Mouse (Mus musculus) E14TG2a.4 (cell line): ENCODE results near the gene Rnf215.

Experiments used
- CTCF ChIP-seq: conservative IDR thresholded peaks from 2 replicates; pipeline ENCODE4 v1.5.1; 2014; ENCODE audit warnings: low read length
- NANOG ChIP-seq: IDR thresholded peaks from 2 replicates; pipeline ENCODE4 v1.6.1; 2014; ENCODE audit warnings: borderline replicate concordance, low read length, mixed read lengths
- POU5F1 ChIP-seq: IDR thresholded peaks from 2 replicates; pipeline ENCODE4 v1.6.1; 2014; ENCODE audit warnings: low read length, borderline replicate concordance

DNA sequence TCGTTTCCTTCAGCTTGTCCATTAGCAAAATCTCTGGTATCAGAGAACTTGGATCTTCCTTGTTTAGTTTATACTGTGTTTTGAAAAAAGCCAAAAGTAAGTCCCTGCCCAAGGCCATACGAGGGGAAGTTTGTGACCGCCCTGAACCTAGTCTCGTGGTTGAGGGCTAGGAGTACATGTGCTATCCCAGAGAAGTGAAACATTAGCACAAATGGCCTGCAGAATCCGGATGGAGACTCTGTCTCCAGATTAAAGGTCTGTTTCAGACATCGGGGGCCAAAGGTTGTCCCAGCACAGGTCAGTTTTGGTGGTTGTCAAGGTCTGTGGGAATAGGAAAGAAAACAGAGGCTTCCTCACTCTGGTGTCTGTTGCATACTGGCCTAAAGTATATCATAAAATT, 54.2 kb downstream of the Rnf215 start:
- TF ChIP-seq CTCF (no peak), NANOG (no peak), POU5F1 (no peak)
